Mouse (Mus musculus): ENCODE data around the gene Ap2a1.

DNA sequence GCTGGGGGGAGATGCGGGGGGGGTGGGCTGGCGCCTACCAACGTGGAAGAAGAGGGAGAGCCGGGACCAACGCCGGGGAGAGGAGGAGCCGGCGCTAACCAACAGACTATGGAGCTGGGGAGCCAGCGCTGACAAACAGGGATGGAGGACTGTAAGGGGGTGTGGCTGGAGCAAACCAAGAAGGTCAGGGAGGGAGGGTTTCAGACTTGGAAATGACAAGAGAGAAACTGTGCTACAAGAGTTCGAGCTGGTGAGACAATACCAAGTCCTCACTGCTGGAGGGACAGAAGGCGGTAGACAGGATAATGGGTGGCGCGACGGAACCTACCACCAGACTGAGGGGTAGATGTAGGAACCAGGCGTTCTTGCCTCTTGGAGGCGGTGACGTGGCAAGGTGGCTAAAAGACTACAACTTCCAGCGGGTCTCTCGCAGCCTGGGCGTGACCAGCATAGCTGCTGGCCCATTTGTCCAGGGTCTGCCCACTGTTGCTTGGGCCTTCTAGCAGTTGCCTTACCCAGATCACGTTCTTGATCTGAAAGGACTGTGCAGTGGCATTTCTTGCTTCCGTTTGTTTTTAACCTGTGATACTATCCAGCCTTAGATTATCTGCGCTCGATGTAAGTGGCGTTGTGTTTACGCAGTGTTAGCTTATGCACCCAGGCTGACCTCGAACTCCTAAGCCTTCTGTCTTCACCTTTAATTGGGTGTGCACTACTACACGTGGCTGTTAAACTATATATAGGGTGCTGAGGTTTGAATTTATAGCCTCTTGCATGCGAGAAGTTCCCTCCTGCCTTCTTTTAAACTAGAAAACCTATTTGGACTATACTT lies 59.4 kb downstream of the Ap2a1 start, which contains the start of gene Ptov1:
- TF ChIP-seq GATA1 (IDR thresholded peaks at IDR 0.05; ENCODE audit: low read length): no peak
- TF ChIP-seq TAL1 (IDR thresholded peaks at IDR 0.05; ENCODE audit: low read length): no peak

All from erythroblast, embryonic 14.5 days (primary cell).